Mouse (Mus musculus): ENCODE measurements around the gene Scn11a. TPM values are rescaled to one million over a fixed set of nuclear protein-coding genes. Genes with fewer than 3 reads are reported as not detected.

Gene Scn11a
- polyA plus RNA-seq, 1 experiment = 0.03 TPM

DNA sequence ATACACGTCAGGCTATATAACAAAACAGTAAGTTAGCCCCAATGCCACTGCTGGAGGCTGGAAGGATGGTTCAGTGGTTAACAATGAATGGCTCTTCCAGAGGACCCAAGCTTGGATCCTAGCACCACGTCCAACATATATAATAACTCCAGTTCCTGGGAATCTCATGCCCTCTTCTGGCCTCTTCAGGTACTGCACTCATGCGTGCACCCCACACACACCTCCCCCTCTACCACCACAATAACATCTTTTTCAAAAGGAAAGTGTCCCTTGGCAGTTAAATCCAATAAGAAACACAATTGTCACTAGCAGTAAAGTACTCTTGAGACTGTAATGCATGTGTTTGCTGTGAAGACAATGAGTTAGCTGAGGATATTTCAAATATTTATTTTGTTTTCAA, 65.0 kb downstream of the Scn11a start:
- 91% methylated on average over 3 of the region's 3 CpGs for WGBS
- no peak for TF ChIP-seq POLR2A (IDR thresholded peaks at IDR 0.05; ENCODE audit: low read depth, low read length)
- Histone ChIP-seq H3K4me1 (ENCODE audit: control insufficient read depth, insufficient read depth, low read length) (no peaks in the 10 kb centered on the region), H3K27ac (ENCODE audit: insufficient read depth, low read depth, low read length) (no peak overlapping the region), H3K27me3 (replicated peaks; ENCODE audit: control insufficient read depth, insufficient read depth, low read length) (no peaks in the 10 kb centered on the region; the same call in 1 of the 2 replicates), H3K4me3 (ENCODE audit: insufficient read depth, low read depth, low read length) (no peak overlapping the region), H3K36me3 (ENCODE audit: control insufficient read depth, insufficient read depth, low read length) (no peaks in the 10 kb centered on the region)
- DNase-seq = no peak

DNA sequence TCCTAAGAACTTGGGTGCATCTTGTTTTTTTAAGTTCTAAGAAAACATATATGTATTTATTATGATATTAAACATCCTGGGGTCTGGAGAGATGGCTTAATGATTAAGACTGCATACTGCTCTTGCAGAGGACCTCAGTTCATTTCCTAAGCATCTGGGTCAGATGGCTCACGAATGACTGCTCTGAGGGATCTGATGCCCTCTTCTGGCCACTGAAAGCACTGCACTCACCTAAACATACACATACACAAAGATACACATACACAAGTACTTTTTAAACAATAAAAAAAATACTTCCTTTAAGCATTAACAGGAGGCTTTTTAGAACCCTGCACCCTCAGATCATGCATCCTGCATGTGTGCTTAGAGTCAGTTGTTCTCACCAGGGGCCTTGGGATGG, 65.8 kb downstream of the Scn11a start:
- Histone ChIP-seq H3K36me3 (ENCODE audit: control insufficient read depth, insufficient read depth, low read length) (no peaks in the 10 kb centered on the region), H3K27ac (ENCODE audit: insufficient read depth, low read depth, low read length) (no peak overlapping the region), H3K27me3 (replicated peaks; ENCODE audit: control insufficient read depth, insufficient read depth, low read length) (no peaks in the 10 kb centered on the region; the same call in 1 of the 2 replicates), H3K4me3 (ENCODE audit: insufficient read depth, low read depth, low read length) (no peak overlapping the region), H3K4me1 (ENCODE audit: control insufficient read depth, insufficient read depth, low read length) (no peaks in the 10 kb centered on the region)
- no peak for TF ChIP-seq POLR2A (IDR thresholded peaks at IDR 0.05; ENCODE audit: low read depth, low read length)
- TF ChIP-seq CTCF (conservative IDR thresholded peaks at IDR 0.05; ENCODE audit: insufficient read depth, insufficient read length, low read depth, low read length) = no peak
- DNase-seq = no peak
- WGBS = 89% methylated on average over 1 of the region's 1 CpGs

GRCm38 (mm10) chr9:119751507-119751906, 73.7 kb downstream of the Scn11a start:
- H3K4me1 ChIP-seq (ENCODE audit: control insufficient read depth, insufficient read depth, low read length) = no peaks in the 10 kb centered on the region
- WGBS = 8% methylated on average over 5 of the region's 5 CpGs
- H3K4me3 ChIP-seq (ENCODE audit: insufficient read depth, low read depth, low read length) = no peak overlapping the region
- peak; percentile 17 for DNase-seq
- H3K27me3 ChIP-seq (replicated peaks; ENCODE audit: control insufficient read depth, insufficient read depth, low read length) = no peaks in the 10 kb centered on the region
- H3K36me3 ChIP-seq (ENCODE audit: control insufficient read depth, insufficient read depth, low read length) = no peaks in the 10 kb centered on the region
- peak; percentile 40; the same call in 1 of the 2 replicates for TF ChIP-seq CTCF (conservative IDR thresholded peaks at IDR 0.05; ENCODE audit: insufficient read depth, insufficient read length, low read depth, low read length)
- no peak for TF ChIP-seq POLR2A (IDR thresholded peaks at IDR 0.05; ENCODE audit: low read depth, low read length)
- no peak overlapping the region for H3K27ac ChIP-seq (ENCODE audit: insufficient read depth, low read depth, low read length)

DNA sequence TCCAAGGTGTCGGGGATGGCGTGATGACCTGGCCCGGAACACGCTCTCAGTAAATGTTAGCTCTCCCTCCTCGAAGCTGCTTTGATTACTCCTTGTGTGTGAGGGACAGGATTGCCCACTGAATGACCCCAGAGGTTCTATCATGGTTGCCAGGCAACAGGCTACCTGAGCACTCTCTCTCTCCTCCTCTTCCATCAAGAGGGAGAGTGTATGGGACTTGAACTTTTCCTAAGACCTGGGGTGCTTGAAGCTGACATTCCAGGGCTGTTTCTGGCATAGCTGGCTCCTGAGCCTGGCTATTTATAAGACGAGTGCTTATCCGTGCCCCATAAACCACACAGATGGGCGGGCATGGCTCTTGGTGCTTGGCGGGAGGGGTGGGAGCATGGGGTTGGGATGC, 76.1 kb downstream of the Scn11a start:
- H3K27ac ChIP-seq (ENCODE audit: insufficient read depth, low read depth, low read length) = no peak overlapping the region
- TF ChIP-seq POLR2A (IDR thresholded peaks at IDR 0.05; ENCODE audit: low read depth, low read length) (no peak), CTCF (conservative IDR thresholded peaks at IDR 0.05; ENCODE audit: insufficient read depth, insufficient read length, low read depth, low read length) (no peak)

GRCm38 (mm10) chr9:119743900-119744299, 81.4 kb downstream of the Scn11a start:
- no peaks in the 10 kb centered on the region for H3K4me1 ChIP-seq (ENCODE audit: control insufficient read depth, insufficient read depth, low read length)
- no peaks in the 10 kb centered on the region for H3K27me3 ChIP-seq (replicated peaks; ENCODE audit: control insufficient read depth, insufficient read depth, low read length)
- H3K36me3 ChIP-seq (ENCODE audit: control insufficient read depth, insufficient read depth, low read length) = no peaks in the 10 kb centered on the region
- 77% methylated on average over 4 of the region's 4 CpGs for WGBS
- DNase-seq = peak; percentile 1
- no peak for TF ChIP-seq CTCF (conservative IDR thresholded peaks at IDR 0.05; ENCODE audit: insufficient read depth, insufficient read length, low read depth, low read length)
- no peak for TF ChIP-seq POLR2A (IDR thresholded peaks at IDR 0.05; ENCODE audit: low read depth, low read length)
- H3K4me3 ChIP-seq (ENCODE audit: insufficient read depth, low read depth, low read length) = no peak overlapping the region
- H3K27ac ChIP-seq (ENCODE audit: insufficient read depth, low read depth, low read length) = no peak overlapping the region

More for the DNA sequence above, 76.1 kb downstream of the Scn11a start:
- H3K4me3 ChIP-seq (ENCODE audit: insufficient read depth, low read depth, low read length) = no peak overlapping the region
- no peaks in the 10 kb centered on the region for H3K4me1 ChIP-seq (ENCODE audit: control insufficient read depth, insufficient read depth, low read length)
- no peaks in the 10 kb centered on the region for H3K36me3 ChIP-seq (ENCODE audit: control insufficient read depth, insufficient read depth, low read length)
- no peak for DNase-seq
- WGBS = 50% methylated on average over 9 of the region's 9 CpGs
- H3K27me3 ChIP-seq (replicated peaks; ENCODE audit: control insufficient read depth, insufficient read depth, low read length) = no peaks in the 10 kb centered on the region

DNA sequence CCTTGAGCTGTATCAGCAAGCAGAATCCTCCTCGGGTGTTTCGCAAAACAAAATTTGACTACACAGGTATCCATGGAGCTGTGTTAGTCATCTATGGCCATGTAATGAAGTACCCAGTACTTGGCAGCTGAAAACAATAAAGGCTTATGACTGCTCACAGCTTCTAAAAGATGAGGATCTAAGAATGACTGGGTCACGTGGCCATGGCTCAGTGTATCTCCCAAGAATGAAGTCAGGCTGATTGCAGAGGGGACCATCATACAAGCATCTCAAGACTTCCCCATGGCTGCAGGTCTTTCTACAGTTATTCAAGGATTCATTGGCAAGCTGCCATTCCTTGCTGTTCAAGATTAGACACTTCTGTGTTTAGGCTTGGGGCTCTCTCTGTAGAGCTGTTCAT, 81.9 kb downstream of the Scn11a start:
- Histone ChIP-seq H3K4me1 (ENCODE audit: control insufficient read depth, insufficient read depth, low read length) (no peaks in the 10 kb centered on the region), H3K4me3 (ENCODE audit: insufficient read depth, low read depth, low read length) (no peak overlapping the region), H3K27ac (ENCODE audit: insufficient read depth, low read depth, low read length) (no peak overlapping the region), H3K36me3 (ENCODE audit: control insufficient read depth, insufficient read depth, low read length) (no peaks in the 10 kb centered on the region), H3K27me3 (replicated peaks; ENCODE audit: control insufficient read depth, insufficient read depth, low read length) (no peaks in the 10 kb centered on the region)
- 83% methylated on average over 3 of the region's 3 CpGs for WGBS
- no peak for DNase-seq
- no peak for TF ChIP-seq CTCF (conservative IDR thresholded peaks at IDR 0.05; ENCODE audit: insufficient read depth, insufficient read length, low read depth, low read length)
- TF ChIP-seq POLR2A (IDR thresholded peaks at IDR 0.05; ENCODE audit: low read depth, low read length) = no peak

GRCm38 (mm10) chr9:119741101-119741786, 84.0 kb downstream of the Scn11a start:
- Histone ChIP-seq H3K36me3 (ENCODE audit: control insufficient read depth, insufficient read depth, low read length) (no peaks in the 10 kb centered on the region), H3K27ac (ENCODE audit: insufficient read depth, low read depth, low read length) (no peak overlapping the region), H3K27me3 (replicated peaks; ENCODE audit: control insufficient read depth, insufficient read depth, low read length) (no peaks in the 10 kb centered on the region), H3K4me3 (ENCODE audit: insufficient read depth, low read depth, low read length) (no peak overlapping the region), H3K4me1 (ENCODE audit: control insufficient read depth, insufficient read depth, low read length) (no peaks in the 10 kb centered on the region)
- WGBS = 33% methylated on average over 5 of the region's 5 CpGs
- TF ChIP-seq POLR2A (IDR thresholded peaks at IDR 0.05; ENCODE audit: low read depth, low read length) (no peak), CTCF (conservative IDR thresholded peaks at IDR 0.05; ENCODE audit: insufficient read depth, insufficient read length, low read depth, low read length) (no peak)
- DNase-seq = no peak
